Mouse (Mus musculus) cerebellum, adult 11 months (tissue): ENCODE data around the gene Crispld2.

Experiments used
- DNase-seq: peaks from one replicate; pipeline ENCODE4 v3.0.0; 2022

Crispld2 gene

DNA sequence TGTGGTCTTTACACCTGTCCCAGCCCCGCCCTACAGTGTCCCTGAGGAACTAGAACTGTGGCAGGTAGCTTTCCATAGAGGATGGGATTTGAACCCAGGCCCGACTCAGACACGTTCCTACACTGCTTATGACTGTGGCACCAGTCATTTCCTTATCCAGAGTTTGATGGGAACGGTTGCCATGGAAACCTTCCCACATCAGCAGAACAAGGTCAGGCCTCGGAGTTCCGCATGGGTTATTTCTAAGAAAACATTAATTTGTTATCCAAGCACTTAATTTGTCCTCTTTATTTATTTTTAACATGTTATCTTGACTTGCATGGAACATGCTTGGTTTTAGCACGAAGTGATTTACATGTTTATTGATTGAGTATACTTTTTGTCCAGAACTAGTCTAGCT is 9.5 kb downstream of the Crispld2 start:
- no peak for DNase-seq

- no peak for DNase-seq
Measured at GRCm38 (mm10) chr8:120002348-120002747, 10.1 kb downstream of the Crispld2 start.

DNA sequence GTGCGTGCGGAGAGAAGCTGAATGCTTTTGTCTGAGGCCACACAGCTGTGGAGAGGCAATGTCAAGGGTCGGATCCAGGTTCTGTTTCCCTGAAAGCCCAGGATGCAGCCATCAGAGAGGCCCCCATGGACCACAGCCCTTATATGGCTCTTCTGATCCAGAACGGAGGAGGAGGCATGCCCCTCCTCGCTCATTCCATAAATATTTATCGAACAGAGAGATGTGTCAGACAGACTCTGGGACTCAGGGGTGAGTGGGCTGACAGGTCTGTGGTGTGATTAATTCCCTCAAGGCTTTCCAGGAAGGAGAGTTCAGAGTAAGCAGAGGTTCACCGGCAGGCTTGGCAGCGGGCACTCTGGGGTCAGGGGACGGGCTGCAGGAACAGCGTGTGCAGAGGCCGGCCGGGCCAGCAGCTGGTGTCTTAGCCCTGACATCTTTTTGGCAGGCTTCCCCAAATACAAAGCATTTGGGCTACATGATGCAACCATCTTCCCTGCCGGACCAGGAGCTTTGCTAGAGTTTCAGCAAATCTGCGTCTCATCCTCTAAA is 12.0 kb downstream of the Crispld2 start:
- DNase-seq, result no peak

GRCm38 (mm10) chr8:120004705-120005381 is 12.6 kb downstream of the Crispld2 start:
- DNase-seq, result no peak

DNA sequence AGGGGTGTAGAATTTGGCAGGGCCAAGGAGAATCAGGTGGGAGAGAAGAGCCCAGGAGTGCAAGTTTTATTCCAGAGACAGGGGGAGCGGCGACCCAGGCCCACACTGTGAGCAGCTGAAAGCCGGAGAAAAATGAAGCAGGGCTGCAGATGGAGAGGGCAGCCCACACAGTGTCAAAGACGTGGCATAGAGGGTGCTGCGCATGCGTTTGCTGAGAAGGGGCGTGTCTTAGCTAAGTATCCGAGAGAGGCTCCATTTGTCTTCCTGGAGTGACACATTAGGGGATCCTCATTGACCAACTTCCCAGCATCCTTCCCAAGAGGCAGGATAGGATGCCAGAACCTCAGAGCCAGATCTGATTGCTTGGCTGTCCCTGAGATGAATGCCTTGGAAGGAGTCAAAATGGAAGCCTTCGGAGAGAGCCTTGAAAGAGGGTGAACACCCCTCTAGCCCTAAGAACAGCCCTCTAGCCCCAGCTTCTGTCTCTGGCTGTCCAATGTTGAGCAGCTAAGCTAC is 14.5 kb downstream of the Crispld2 start:
- DNase-seq, result no peak

DNA sequence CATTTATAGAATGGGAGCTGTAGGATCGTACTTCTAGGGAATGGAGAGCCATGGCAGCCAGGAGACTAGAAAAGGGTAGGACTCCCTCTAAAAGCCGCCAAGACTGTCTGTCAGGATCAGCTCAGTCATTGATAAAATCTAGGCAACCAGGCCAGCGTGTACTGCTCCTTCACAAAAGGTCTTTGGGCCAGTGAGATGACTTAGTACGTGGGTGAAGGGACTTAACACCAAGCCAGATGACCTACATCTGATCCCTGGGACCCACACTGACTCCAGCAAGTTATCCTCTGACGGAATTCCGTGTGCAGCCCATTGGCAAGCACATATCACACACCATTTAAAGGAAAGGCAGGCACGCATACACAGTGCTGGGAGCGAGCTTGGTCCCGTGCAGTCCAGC is 14.9 kb downstream of the Crispld2 start:
- DNase-seq, result no peak

DNA sequence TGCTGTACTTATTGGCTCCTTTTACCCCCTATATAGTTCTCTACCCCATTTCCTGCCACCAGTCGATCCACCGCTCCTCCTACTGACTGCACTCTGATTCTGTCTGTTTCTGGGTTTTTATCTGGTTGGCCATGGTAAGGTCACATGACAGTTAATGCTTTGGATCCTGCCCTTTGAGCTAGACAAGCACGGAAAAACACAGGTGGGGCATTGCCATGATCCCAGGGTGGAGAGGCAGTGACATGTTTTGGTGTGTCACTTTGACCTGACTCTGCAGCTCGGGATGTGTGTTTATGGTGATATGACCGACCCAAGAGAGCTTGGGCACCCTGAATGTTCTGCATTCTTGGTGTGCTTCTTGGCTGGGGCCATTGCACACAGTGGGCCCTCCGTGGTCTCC is 17.0 kb downstream of the Crispld2 start:
- DNase-seq, result no peak

DNA sequence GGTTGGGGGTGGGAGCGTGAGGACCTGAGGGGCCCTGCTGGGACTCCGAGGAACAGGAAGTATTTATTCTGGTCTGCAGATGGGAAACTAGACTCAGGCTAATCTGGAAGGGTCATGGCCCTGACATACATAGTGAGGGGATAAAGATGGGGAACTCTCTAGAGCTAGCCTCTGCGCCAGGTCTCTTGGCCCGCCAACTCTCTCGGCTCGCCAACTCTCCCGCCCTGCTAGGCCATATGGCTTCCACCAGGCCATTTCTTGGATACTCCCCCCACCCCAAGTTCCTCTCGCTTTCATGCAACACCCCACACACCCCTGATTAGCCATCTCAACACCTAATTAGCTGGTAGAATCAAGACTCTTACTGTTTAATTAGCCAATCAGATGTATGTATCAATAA is 20.3 kb downstream of the Crispld2 start:
- DNase-seq, result no peak

DNA sequence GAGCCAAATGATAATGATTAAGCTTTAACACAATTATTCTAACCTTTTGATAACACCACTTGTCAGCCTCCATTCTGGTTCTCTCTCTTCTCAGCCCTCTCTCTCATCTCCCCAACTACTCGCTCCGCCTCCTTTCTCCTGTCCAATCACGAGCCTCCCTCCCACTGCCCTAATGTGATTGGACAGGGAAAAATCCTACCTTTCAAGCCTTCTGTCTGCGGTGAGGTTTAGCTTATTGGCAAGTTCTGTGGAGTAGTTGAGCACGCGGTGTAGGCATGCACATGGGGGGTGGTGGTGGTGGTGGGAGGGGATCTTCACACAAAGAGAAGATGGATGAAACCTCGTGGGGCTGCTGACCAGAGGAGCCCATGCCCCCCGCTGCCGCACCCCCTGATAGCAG is 20.7 kb downstream of the Crispld2 start:
- no peak for DNase-seq

- DNase-seq, result no peak
Measured at GRCm38 (mm10) chr8:120014267-120015023, 22.2 kb downstream of the Crispld2 start.

GRCm38 (mm10) chr8:120015916-120016315 is 23.7 kb downstream of the Crispld2 start:
- no peak for DNase-seq

DNA sequence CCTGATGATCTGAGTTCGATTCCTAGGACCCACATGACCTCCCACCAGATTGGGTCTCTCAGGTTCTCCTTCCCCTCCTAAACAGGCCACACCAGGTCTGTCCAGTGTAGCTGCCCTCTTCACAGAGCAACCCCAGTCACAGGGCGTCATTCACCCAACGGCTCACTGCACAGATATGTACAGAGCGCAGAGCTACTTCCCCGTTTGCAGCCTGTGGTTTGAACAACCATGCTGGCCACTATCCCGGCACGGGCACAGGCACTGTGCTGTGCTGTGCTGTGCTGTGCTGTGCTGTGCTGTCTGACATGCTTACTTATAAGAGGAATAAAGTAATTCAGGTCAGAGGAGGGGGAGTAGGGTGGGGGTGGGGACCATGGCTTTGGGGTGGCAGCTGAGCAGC is 24.2 kb downstream of the Crispld2 start:
- DNase-seq, result no peak

DNA sequence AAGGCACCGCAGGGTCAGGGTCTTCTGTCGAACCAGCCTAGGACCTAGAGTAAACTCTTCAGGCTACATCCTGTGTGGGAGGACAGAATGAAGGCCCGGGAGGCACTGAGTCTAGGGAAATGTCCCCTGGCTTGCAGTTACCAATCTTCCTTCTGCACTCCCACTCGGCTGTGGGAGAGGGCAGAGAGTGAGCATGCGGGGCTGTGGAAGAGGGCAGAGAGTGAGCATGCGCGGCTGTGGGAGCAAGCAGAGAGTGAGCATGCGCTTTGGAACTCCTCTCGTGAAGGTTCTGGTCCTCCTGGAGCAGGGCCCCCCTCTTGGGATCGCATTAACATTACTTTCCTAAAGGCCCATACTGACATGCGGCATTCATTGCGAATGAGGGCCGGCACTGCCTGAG is 25.1 kb downstream of the Crispld2 start:
- no peak for DNase-seq

DNA sequence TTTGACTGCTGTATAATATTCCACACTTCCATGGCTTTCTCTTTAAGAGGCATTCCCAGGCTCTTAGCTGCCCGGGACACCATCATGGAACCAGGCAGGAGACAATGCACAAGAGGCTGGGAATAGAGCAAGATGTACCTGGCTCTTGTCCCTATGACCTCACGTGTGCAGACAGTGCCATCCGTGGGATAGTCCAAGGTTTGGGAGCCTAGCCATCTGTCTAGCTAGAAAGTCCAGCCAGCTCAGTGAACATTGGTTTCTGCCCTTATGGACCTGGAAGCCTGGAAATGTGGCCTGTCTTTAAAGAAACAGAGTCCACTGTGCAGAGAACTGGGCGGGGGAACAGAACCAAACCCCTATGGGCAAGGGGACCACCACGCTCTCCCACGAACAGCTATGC is 25.5 kb downstream of the Crispld2 start:
- DNase-seq, result no peak

- DNase-seq, result no peak
Measured at GRCm38 (mm10) chr8:120018379-120018778, 26.1 kb downstream of the Crispld2 start.

GRCm38 (mm10) chr8:120019297-120019696 is 27.1 kb downstream of the Crispld2 start:
- no peak for DNase-seq

- no peak for DNase-seq
Measured at GRCm38 (mm10) chr8:120020298-120020697, 28.1 kb downstream of the Crispld2 start.

- DNase-seq, result no peak
Measured at GRCm38 (mm10) chr8:120026199-120026598, 34.0 kb downstream of the Crispld2 start.

GRCm38 (mm10) chr8:120026991-120027390 is 34.8 kb downstream of the Crispld2 start:
- no peak for DNase-seq

GRCm38 (mm10) chr8:120030447-120030846 is 38.2 kb downstream of the Crispld2 start:
- DNase-seq, result no peak

- DNase-seq, result no peak
Measured at GRCm38 (mm10) chr8:120032549-120033208, 40.4 kb downstream of the Crispld2 start.

GRCm38 (mm10) chr8:120034471-120034870 is 42.2 kb downstream of the Crispld2 start:
- DNase-seq, result no peak

- DNase-seq, result no peak
Measured at GRCm38 (mm10) chr8:120036111-120036510, 43.9 kb downstream of the Crispld2 start.

- DNase-seq, result no peak
Measured at GRCm38 (mm10) chr8:120036578-120036977, 44.3 kb downstream of the Crispld2 start.
